Mouse (Mus musculus): ENCODE results near the gene Myo16. TPM values are rescaled to one million over a fixed set of nuclear protein-coding genes. Genes with fewer than 3 reads are reported as not detected.

The Myo16 gene
- polyA plus RNA-seq, 1 experiment from 2014 or later: 0.27 TPM

GRCm38 (mm10) chr8:10499846-10500245, 346.1 kb downstream of the Myo16 start:
- H3K4me2 ChIP-seq (replicated peaks; ENCODE audit: low read depth, low read length): no peak overlapping the region
- no peaks in the 10 kb centered on the region for H3K36me3 ChIP-seq (ENCODE audit: control insufficient read depth, insufficient read depth, low read length)
- peaks cover 8% of the 10 kb centered on the region for H3K9me3 ChIP-seq (ENCODE audit: control insufficient read depth, low read length)
- no peak for ATAC-seq (ENCODE audit: low FRiP score, low TSS enrichment)
- H3K9ac ChIP-seq (ENCODE audit: low read depth, low read length): no peak overlapping the region
- no peaks in the 10 kb centered on the region for H3K4me1 ChIP-seq (ENCODE audit: control insufficient read depth, insufficient read depth, low read length)
- 19% methylated on average over 8 of the region's 8 CpGs for WGBS
- no peaks in the 10 kb centered on the region for H3K27me3 ChIP-seq (ENCODE audit: control insufficient read depth, insufficient read depth, low read length)
- no peak overlapping the region for H3K4me3 ChIP-seq (ENCODE audit: low read length)
- no peak overlapping the region for H3K27ac ChIP-seq (ENCODE audit: low read depth, low read length)

- no peaks in the 10 kb centered on the region for H3K4me1 ChIP-seq (ENCODE audit: control insufficient read depth, insufficient read depth, low read length)
- no peaks in the 10 kb centered on the region for H3K36me3 ChIP-seq (ENCODE audit: control insufficient read depth, insufficient read depth, low read length)
- no peak for ATAC-seq (ENCODE audit: low FRiP score, low TSS enrichment)
- no peak overlapping the region for H3K9ac ChIP-seq (ENCODE audit: low read depth, low read length)
- no peak overlapping the region for H3K4me2 ChIP-seq (replicated peaks; ENCODE audit: low read depth, low read length)
- H3K4me3 ChIP-seq (ENCODE audit: low read length): no peak overlapping the region
- H3K27me3 ChIP-seq (ENCODE audit: control insufficient read depth, insufficient read depth, low read length): no peaks in the 10 kb centered on the region
- 87% methylated on average over 6 of the region's 6 CpGs for WGBS
- no peak overlapping the region for H3K27ac ChIP-seq (ENCODE audit: low read depth, low read length)
- H3K9me3 ChIP-seq (ENCODE audit: control insufficient read depth, low read length): peaks cover 8% of the 10 kb centered on the region
These were observed 346.8 kb downstream of the Myo16 start for GRCm38 (mm10) chr8:10500465-10500864.

- H3K4me3 ChIP-seq (ENCODE audit: low read length): no peak overlapping the region
- H3K4me1 ChIP-seq (ENCODE audit: control insufficient read depth, insufficient read depth, low read length): no peaks in the 10 kb centered on the region
- no peak overlapping the region for H3K4me2 ChIP-seq (replicated peaks; ENCODE audit: low read depth, low read length)
- no peaks in the 10 kb centered on the region for H3K36me3 ChIP-seq (ENCODE audit: control insufficient read depth, insufficient read depth, low read length)
- H3K27ac ChIP-seq (ENCODE audit: low read depth, low read length): no peak overlapping the region
- ATAC-seq (ENCODE audit: low FRiP score, low TSS enrichment): no peak
- 95% methylated on average over 3 of the region's 3 CpGs for WGBS
- no peaks in the 10 kb centered on the region for H3K9me3 ChIP-seq (ENCODE audit: control insufficient read depth, low read length)
- H3K9ac ChIP-seq (ENCODE audit: low read depth, low read length): no peak overlapping the region
- H3K27me3 ChIP-seq (ENCODE audit: control insufficient read depth, insufficient read depth, low read length): no peaks in the 10 kb centered on the region
These were observed 348.0 kb downstream of the Myo16 start for GRCm38 (mm10) chr8:10501750-10502149.

- 85% methylated on average over 3 of the region's 3 CpGs for WGBS
- H3K4me2 ChIP-seq (replicated peaks; ENCODE audit: low read depth, low read length): no peak overlapping the region
- H3K27ac ChIP-seq (ENCODE audit: low read depth, low read length): no peak overlapping the region
- no peak for ATAC-seq (ENCODE audit: low FRiP score, low TSS enrichment)
- no peak overlapping the region for H3K4me3 ChIP-seq (ENCODE audit: low read length)
- no peak overlapping the region for H3K9ac ChIP-seq (ENCODE audit: low read depth, low read length)
- H3K27me3 ChIP-seq (ENCODE audit: control insufficient read depth, insufficient read depth, low read length): no peaks in the 10 kb centered on the region
- H3K4me1 ChIP-seq (ENCODE audit: control insufficient read depth, insufficient read depth, low read length): no peaks in the 10 kb centered on the region
- H3K9me3 ChIP-seq (ENCODE audit: control insufficient read depth, low read length): no peaks in the 10 kb centered on the region
- H3K36me3 ChIP-seq (ENCODE audit: control insufficient read depth, insufficient read depth, low read length): no peaks in the 10 kb centered on the region
These were observed 358.4 kb downstream of the Myo16 start for GRCm38 (mm10) chr8:10512105-10512504.

GRCm38 (mm10) chr8:10517381-10517780, 363.7 kb downstream of the Myo16 start:
- H3K4me2 ChIP-seq (replicated peaks; ENCODE audit: low read depth, low read length): no peak overlapping the region
- H3K9me3 ChIP-seq (ENCODE audit: control insufficient read depth, low read length): no peaks in the 10 kb centered on the region
- H3K27me3 ChIP-seq (ENCODE audit: control insufficient read depth, insufficient read depth, low read length): no peaks in the 10 kb centered on the region
- no peak overlapping the region for H3K4me3 ChIP-seq (ENCODE audit: low read length)
- 53% methylated on average over 8 of the region's 8 CpGs for WGBS
- H3K27ac ChIP-seq (ENCODE audit: low read depth, low read length): no peak overlapping the region
- no peaks in the 10 kb centered on the region for H3K4me1 ChIP-seq (ENCODE audit: control insufficient read depth, insufficient read depth, low read length)
- no peak overlapping the region for H3K9ac ChIP-seq (ENCODE audit: low read depth, low read length)
- H3K36me3 ChIP-seq (ENCODE audit: control insufficient read depth, insufficient read depth, low read length): no peaks in the 10 kb centered on the region
- no peak for ATAC-seq (ENCODE audit: low FRiP score, low TSS enrichment)

GRCm38 (mm10) chr8:10519276-10519675, 365.6 kb downstream of the Myo16 start:
- Histone ChIP-seq H3K4me1 (ENCODE audit: control insufficient read depth, insufficient read depth, low read length) (no peaks in the 10 kb centered on the region), H3K36me3 (ENCODE audit: control insufficient read depth, insufficient read depth, low read length) (no peaks in the 10 kb centered on the region), H3K4me2 (replicated peaks; ENCODE audit: low read depth, low read length) (no peak overlapping the region), H3K27me3 (ENCODE audit: control insufficient read depth, insufficient read depth, low read length) (no peaks in the 10 kb centered on the region), H3K9ac (ENCODE audit: low read depth, low read length) (no peak overlapping the region), H3K4me3 (ENCODE audit: low read length) (no peak overlapping the region), H3K27ac (ENCODE audit: low read depth, low read length) (no peak overlapping the region), H3K9me3 (ENCODE audit: control insufficient read depth, low read length) (no peaks in the 10 kb centered on the region)
- no peak for ATAC-seq (ENCODE audit: low FRiP score, low TSS enrichment)
- 74% methylated on average over 7 of the region's 7 CpGs for WGBS

GRCm38 (mm10) chr8:10521463-10521862, 367.8 kb downstream of the Myo16 start:
- 69% methylated on average over 4 of the region's 4 CpGs for WGBS
- H3K36me3 ChIP-seq (ENCODE audit: control insufficient read depth, insufficient read depth, low read length): no peaks in the 10 kb centered on the region
- no peak for ATAC-seq (ENCODE audit: low FRiP score, low TSS enrichment)
- H3K4me3 ChIP-seq (ENCODE audit: low read length): no peak overlapping the region
- H3K9me3 ChIP-seq (ENCODE audit: control insufficient read depth, low read length): no peaks in the 10 kb centered on the region
- no peak overlapping the region for H3K9ac ChIP-seq (ENCODE audit: low read depth, low read length)
- H3K4me2 ChIP-seq (replicated peaks; ENCODE audit: low read depth, low read length): no peak overlapping the region
- no peaks in the 10 kb centered on the region for H3K27me3 ChIP-seq (ENCODE audit: control insufficient read depth, insufficient read depth, low read length)
- no peaks in the 10 kb centered on the region for H3K4me1 ChIP-seq (ENCODE audit: control insufficient read depth, insufficient read depth, low read length)
- no peak overlapping the region for H3K27ac ChIP-seq (ENCODE audit: low read depth, low read length)

GRCm38 (mm10) chr8:10525686-10526085, 372.0 kb downstream of the Myo16 start:
- no peaks in the 10 kb centered on the region for H3K36me3 ChIP-seq (ENCODE audit: control insufficient read depth, insufficient read depth, low read length)
- H3K9me3 ChIP-seq (ENCODE audit: control insufficient read depth, low read length): no peaks in the 10 kb centered on the region
- no peak overlapping the region for H3K4me3 ChIP-seq (ENCODE audit: low read length)
- H3K9ac ChIP-seq (ENCODE audit: low read depth, low read length): no peak overlapping the region
- no peak for ATAC-seq (ENCODE audit: low FRiP score, low TSS enrichment)
- H3K4me1 ChIP-seq (ENCODE audit: control insufficient read depth, insufficient read depth, low read length): no peaks in the 10 kb centered on the region
- no peak overlapping the region for H3K27ac ChIP-seq (ENCODE audit: low read depth, low read length)
- WGBS: 67% methylated on average over 4 of the region's 4 CpGs
- H3K27me3 ChIP-seq (ENCODE audit: control insufficient read depth, insufficient read depth, low read length): no peaks in the 10 kb centered on the region
- H3K4me2 ChIP-seq (replicated peaks; ENCODE audit: low read depth, low read length): no peak overlapping the region

- no peak overlapping the region for H3K4me2 ChIP-seq (replicated peaks; ENCODE audit: low read depth, low read length)
- no peak overlapping the region for H3K4me3 ChIP-seq (ENCODE audit: low read length)
- ATAC-seq (ENCODE audit: low FRiP score, low TSS enrichment): no peak
- no peaks in the 10 kb centered on the region for H3K36me3 ChIP-seq (ENCODE audit: control insufficient read depth, insufficient read depth, low read length)
- H3K4me1 ChIP-seq (ENCODE audit: control insufficient read depth, insufficient read depth, low read length): no peaks in the 10 kb centered on the region
- no peak overlapping the region for H3K9ac ChIP-seq (ENCODE audit: low read depth, low read length)
- H3K9me3 ChIP-seq (ENCODE audit: control insufficient read depth, low read length): no peaks in the 10 kb centered on the region
- 80% methylated on average over 5 of the region's 5 CpGs for WGBS
- no peaks in the 10 kb centered on the region for H3K27me3 ChIP-seq (ENCODE audit: control insufficient read depth, insufficient read depth, low read length)
- no peak overlapping the region for H3K27ac ChIP-seq (ENCODE audit: low read depth, low read length)
These were observed 372.9 kb downstream of the Myo16 start for GRCm38 (mm10) chr8:10526616-10527015.

Data from kidney, embryonic 14.5 days (tissue).